Mouse (Mus musculus) lung, embryonic 14.5 days (tissue): ENCODE measurements at regions not wholly inside any gene's neighbourhood (a gene's known extent, or its start where the extent isn't known, plus 50 kb on each side); places are given as distances from the start of the nearest gene placed in this dataset.

ENCODE experiments used
- ATAC-seq: fragments of 200-750 bp; cut with Nextera tagmentation; 2 replicates; pipeline ENCODE4 v1.8.0; 2017; ENCODE audit warnings: mild to moderate bottlenecking, moderate TSS enrichment, moderate library complexity; ENCODE audit not compliant: insufficient read depth
- DNase-seq: peaks from one replicate; pipeline ENCODE4 v3.0.0-alpha.2; 2015
- H3K27ac ChIP-seq: fragments of 300-500 bp; sonication (generic); 2 replicates; pipeline ENCODE4 v1.5.1; 2014; ENCODE audit warnings: low read depth, mild to moderate bottlenecking, moderate library complexity
- H3K27me3 ChIP-seq: fragments of 300-500 bp; sonication (generic); 2 replicates; pipeline ENCODE4 v1.6.1; 2014; ENCODE audit warnings: low read length, control low read depth; ENCODE audit not compliant: insufficient read depth
- H3K36me3 ChIP-seq: fragments of 300-500 bp; sonication (generic); 2 replicates; pipeline ENCODE4 v1.6.1; 2014; ENCODE audit warnings: control low read depth; ENCODE audit not compliant: insufficient read depth
- H3K4me1 ChIP-seq: fragments of 300-500 bp; sonication (generic); 2 replicates; pipeline ENCODE4 v1.6.1; 2014; ENCODE audit warnings: antibody characterized with exemption, control low read depth; ENCODE audit not compliant: insufficient read depth
- H3K4me2 ChIP-seq: fragments of 300-500 bp; sonication (generic); 2 replicates; pipeline ENCODE4 v1.6.1; 2014; ENCODE audit warnings: mild to moderate bottlenecking
- H3K4me3 ChIP-seq: fragments of 300-500 bp; sonication (generic); 2 replicates; pipeline ENCODE4 v1.5.1; 2014; ENCODE audit warnings: low read depth, low read length
- H3K9ac ChIP-seq: fragments of 300-500 bp; sonication (generic); 2 replicates; pipeline ENCODE4 v1.6.1; 2014
- H3K9me3 ChIP-seq: fragments of 300-500 bp; sonication (generic); 2 replicates; pipeline ENCODE4 v1.6.1; 2016; ENCODE audit warnings: low read depth, low read length, control low read depth
- CTCF ChIP-seq: IDR thresholded peaks from 2 replicates; pipeline ENCODE4 v1.5.1; 2016; ENCODE audit warnings: antibody characterized with exemption, low read depth
- WGBS: fragments of 180-500 bp; shearing (Covaris S2); extraction: QIAGEN DNeasy Blood & Tissue Kit; methylation state at CpG from one replicate; pipeline ENCODE4 v1.1.7; 2014; 5-methylcytosine and 5-hydroxymethylcytosine counted together

DNA sequence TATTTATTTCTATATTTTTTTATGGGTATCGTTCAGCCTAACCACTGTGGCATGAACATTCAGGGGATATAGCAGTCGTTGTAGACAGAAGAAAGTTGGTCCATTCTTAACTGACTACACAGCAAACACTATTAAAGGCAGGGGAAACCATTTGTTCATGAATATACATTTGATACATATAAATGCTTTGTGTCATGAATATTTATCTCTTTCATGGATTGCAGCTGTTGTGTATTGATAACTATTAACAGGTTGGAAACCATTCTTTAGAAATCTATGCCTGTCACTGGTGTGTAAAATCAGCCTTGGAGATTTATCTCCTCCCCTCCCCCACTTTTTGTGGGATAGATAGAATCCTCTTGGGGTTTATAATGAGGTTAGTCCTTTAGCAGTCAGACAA, 264.9 kb downstream of the Btg1 start:
- Histone ChIP-seq H3K27me3 (no peaks in the 10 kb centered on the region), H3K36me3 (no peaks in the 10 kb centered on the region), H3K9me3 (no peaks in the 10 kb centered on the region), H3K4me2 (no peak overlapping the region), H3K4me3 (no peak overlapping the region), H3K27ac (no peak overlapping the region), H3K9ac (no peak overlapping the region), H3K4me1 (no peaks in the 10 kb centered on the region)
- WGBS, result 80% methylated on average over 2 of the region's 2 CpGs
- DNase-seq, result no peak
- TF ChIP-seq CTCF, result no peak
- no peak for ATAC-seq

GRCm38 (mm10) chr10:96901150-96901549, 284.3 kb downstream of the Btg1 start:
- no peaks in the 10 kb centered on the region for H3K36me3 ChIP-seq
- no peak for ATAC-seq
- H3K27ac ChIP-seq, result no peak overlapping the region
- H3K27me3 ChIP-seq, result no peaks in the 10 kb centered on the region
- no peaks in the 10 kb centered on the region for H3K9me3 ChIP-seq
- H3K4me2 ChIP-seq, result no peak overlapping the region
- TF ChIP-seq CTCF, result no peak
- no peak for DNase-seq
- WGBS, result 58% methylated on average over 1 of the region's 1 CpGs
- H3K9ac ChIP-seq, result no peak overlapping the region
- no peaks in the 10 kb centered on the region for H3K4me1 ChIP-seq
- no peak overlapping the region for H3K4me3 ChIP-seq

GRCm38 (mm10) chr10:96905098-96905809, 288.4 kb downstream of the Btg1 start:
- Histone ChIP-seq H3K4me3 (no peak overlapping the region), H3K9me3 (no peaks in the 10 kb centered on the region), H3K27me3 (no peaks in the 10 kb centered on the region), H3K4me1 (no peaks in the 10 kb centered on the region), H3K4me2 (no peak overlapping the region), H3K27ac (no peak overlapping the region), H3K9ac (no peak overlapping the region), H3K36me3 (no peaks in the 10 kb centered on the region)
- no peak for ATAC-seq
- no peak for DNase-seq
- TF ChIP-seq CTCF, result no peak
- 84% methylated on average over 4 of the region's 4 CpGs for WGBS

DNA sequence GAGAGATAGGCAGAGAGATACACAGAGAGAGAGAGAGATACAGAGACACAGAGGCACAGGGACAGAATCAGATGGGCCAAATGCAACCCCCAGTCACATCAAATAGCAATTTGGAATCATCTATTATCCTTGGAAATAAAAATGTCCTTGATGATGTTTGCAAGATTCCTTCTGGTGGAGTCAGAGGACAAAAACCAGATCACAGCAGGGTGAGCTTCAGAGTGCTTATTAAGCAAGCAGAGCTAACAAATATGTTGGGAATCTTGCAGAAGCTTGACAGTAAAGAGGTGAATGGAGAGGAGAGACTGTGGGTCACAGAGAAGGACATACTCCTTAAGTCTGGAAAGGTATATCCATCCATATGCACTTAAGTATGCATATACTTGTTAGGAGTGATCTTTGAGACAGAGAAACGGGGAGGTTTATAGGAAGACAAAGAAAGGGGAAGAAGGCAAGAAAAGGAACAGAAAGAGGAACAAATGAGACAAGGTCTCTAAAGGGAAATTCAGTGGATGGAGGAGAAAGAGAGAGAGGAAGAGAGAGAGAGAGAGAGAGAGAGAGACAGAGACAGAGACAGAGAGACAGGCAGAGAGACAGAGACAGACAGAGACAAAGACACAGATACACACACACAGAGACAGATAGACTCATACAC, 293.0 kb downstream of the Btg1 start:
- no peaks in the 10 kb centered on the region for H3K36me3 ChIP-seq
- TF ChIP-seq CTCF, result no peak
- 71% methylated on average over 1 of the region's 1 CpGs for WGBS

DNA sequence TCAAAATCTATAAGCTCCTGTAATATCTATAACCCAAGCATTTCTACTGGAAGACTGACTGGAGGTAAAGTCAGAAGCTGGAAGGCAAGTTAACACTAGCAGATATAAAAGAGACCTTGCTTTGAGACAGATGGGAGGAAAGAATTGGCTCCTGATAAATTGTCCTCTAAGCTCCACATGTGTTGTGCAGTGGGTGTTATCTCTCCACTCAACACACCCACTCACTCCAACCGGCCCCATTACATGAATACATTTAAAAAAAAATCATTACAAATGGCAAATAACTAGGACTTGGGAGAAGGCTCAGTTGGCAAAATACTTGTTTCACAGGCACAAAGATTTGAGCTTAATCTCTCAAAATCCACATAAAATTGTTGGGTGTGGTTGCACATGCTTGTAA, 304.4 kb downstream of the Btg1 start:
- H3K27ac ChIP-seq, result no peak overlapping the region
- ATAC-seq, result no peak
- TF ChIP-seq CTCF, result no peak
- no peak overlapping the region for H3K4me2 ChIP-seq
- no peak for DNase-seq
- WGBS, result 71% methylated on average over 1 of the region's 1 CpGs
- H3K4me1 ChIP-seq, result no peaks in the 10 kb centered on the region
- no peaks in the 10 kb centered on the region for H3K9me3 ChIP-seq
- H3K4me3 ChIP-seq, result no peak overlapping the region
- H3K36me3 ChIP-seq, result no peaks in the 10 kb centered on the region
- no peaks in the 10 kb centered on the region for H3K27me3 ChIP-seq
- no peak overlapping the region for H3K9ac ChIP-seq

More for the DNA sequence above, 293.0 kb downstream of the Btg1 start:
- ATAC-seq, result no peak
- Histone ChIP-seq H3K27ac (no peak overlapping the region), H3K9ac (no peak overlapping the region), H3K4me1 (no peaks in the 10 kb centered on the region), H3K4me3 (no peak overlapping the region), H3K4me2 (no peak overlapping the region), H3K27me3 (no peaks in the 10 kb centered on the region), H3K9me3 (peaks cover 7% of the 10 kb centered on the region)
- DNase-seq, result no peak

DNA sequence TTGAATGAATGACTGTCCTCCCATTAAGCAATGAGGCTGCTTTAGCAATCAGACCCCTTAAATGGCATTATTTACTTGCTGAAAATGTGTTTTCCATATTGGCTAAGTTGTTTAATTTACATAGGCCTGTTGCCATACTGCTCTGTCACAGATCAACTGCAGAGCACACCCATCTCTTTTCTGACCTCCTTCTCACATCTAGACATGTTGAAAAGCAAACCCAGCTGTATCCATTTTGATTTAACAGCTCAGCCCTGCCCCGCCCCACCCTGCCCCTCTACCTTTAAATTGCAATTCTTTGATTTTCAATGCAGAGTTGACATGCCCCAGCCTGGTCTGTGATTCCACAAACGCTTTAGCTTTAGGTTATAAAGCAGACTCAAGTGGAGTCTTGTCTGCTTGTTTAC, 307.5 kb downstream of the Btg1 start:
- H3K27ac ChIP-seq, result no peak overlapping the region
- no peaks in the 10 kb centered on the region for H3K4me1 ChIP-seq
- H3K4me2 ChIP-seq, result no peak overlapping the region
- H3K9ac ChIP-seq, result no peak overlapping the region
- H3K4me3 ChIP-seq, result no peak overlapping the region
- WGBS, result 70% methylated on average over 2 of the region's 2 CpGs
- H3K36me3 ChIP-seq, result no peaks in the 10 kb centered on the region
- no peaks in the 10 kb centered on the region for H3K27me3 ChIP-seq
- peak; percentile 56 for ATAC-seq
- TF ChIP-seq CTCF, result no peak
- no peaks in the 10 kb centered on the region for H3K9me3 ChIP-seq
- peak; percentile 49 for DNase-seq

DNA sequence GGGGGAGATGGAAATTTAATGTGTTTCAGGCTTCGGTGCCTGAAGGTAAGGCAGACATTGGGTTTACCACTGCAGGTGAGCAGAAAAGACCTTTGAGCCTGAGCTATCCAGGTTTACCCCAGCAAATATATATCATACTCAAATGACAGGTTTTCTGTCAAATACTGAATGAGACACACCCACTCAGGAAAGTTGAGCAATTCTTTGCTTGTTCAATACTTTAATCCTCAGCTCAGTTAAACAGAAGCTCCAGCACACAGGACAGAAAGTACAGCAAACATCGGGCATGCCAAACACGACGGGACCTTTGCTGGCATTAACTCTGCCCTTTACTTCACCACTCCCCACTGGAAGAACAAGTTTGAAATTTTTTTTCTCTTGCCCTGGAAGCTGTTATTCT, 307.9 kb downstream of the Btg1 start:
- 66% methylated on average over 4 of the region's 4 CpGs for WGBS
- Histone ChIP-seq H3K4me2 (no peak overlapping the region), H3K27ac (no peak overlapping the region), H3K4me3 (no peak overlapping the region), H3K9me3 (no peaks in the 10 kb centered on the region), H3K27me3 (no peaks in the 10 kb centered on the region), H3K4me1 (no peaks in the 10 kb centered on the region), H3K9ac (no peak overlapping the region), H3K36me3 (no peaks in the 10 kb centered on the region)
- ATAC-seq (peak; percentile 58), DNase-seq (peak; percentile 20)
- TF ChIP-seq CTCF, result no peak
